Mouse (Mus musculus) lung, adult 2 months (tissue): ENCODE results near the gene Mindy4.

Experiments used
- CTCF ChIP-seq: fragments of 200-500 bp; IDR thresholded peaks from 2 replicates; pipeline ENCODE4 v1.5.1; 2011; ENCODE audit warnings: mild to moderate bottlenecking, low read length, control low read depth; ENCODE audit not compliant: insufficient read depth
- POLR2A ChIP-seq: fragments of 200-500 bp; IDR thresholded peaks from 2 replicates; pipeline ENCODE4 v1.6.1; 2011; ENCODE audit warnings: low read depth, mild to moderate bottlenecking, control low read depth, low read length, borderline replicate concordance; ENCODE audit errors: extremely low read depth

GRCm38 (mm10) chr6:55338934-55339825 lies 136.0 kb downstream of the Mindy4 start:
- no peak for TF ChIP-seq CTCF
- TF ChIP-seq POLR2A: no peak
